Mouse (Mus musculus): ENCODE measurements around the gene Rab36. TPM values are rescaled to one million over a fixed set of nuclear protein-coding genes. Genes with fewer than 3 reads are reported as not detected.

The Rab36 gene
- total and polyA plus RNA-seq, 3 experiments, result not detected

DNA sequence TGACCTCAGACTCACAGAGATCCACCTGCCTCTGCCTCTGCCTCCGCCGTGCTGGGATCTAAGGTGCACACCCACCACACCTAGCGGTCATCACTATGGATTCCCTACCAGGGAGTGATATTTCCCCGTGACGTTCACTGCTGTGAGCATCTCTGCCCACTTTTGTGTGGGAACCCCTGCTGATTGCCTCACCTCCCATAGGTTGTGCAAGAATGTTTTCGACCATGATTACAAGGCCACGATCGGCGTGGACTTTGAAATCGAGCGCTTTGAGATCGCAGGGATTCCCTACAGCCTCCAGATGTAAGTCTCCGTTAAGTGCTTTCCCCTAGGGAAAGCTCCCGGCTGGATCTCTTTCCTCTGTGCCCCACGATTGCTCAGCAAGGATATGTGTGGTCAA, 9.0 kb downstream of the Rab36 start:
- no peak overlapping the region for H3K9ac ChIP-seq (ENCODE audit: control insufficient read depth, low read depth, low read length, poor library complexity, severe bottlenecking)
- no peaks in the 10 kb centered on the region for H3K27me3 ChIP-seq (ENCODE audit: control insufficient read depth in 1 of 2, insufficient read depth in 2 of 2, low read length in 2 of 2)
- no peak for TF ChIP-seq MAX (IDR thresholded peaks at IDR 0.05; ENCODE audit: low read length)
- no peak for TF ChIP-seq ETS1 (IDR thresholded peaks at IDR 0.05; ENCODE audit: low read depth, low read length)
- TF ChIP-seq CHD1 (IDR thresholded peaks at IDR 0.05; ENCODE audit: low read depth, low read length), result no peak
- no peak for TF ChIP-seq GATA1 (IDR thresholded peaks at IDR 0.05; ENCODE audit: low read depth, low read length)
- no peak for TF ChIP-seq RCOR1 (IDR thresholded peaks at IDR 0.05; ENCODE audit: low read depth, low read length)
- no peak for TF ChIP-seq TAL1 (IDR thresholded peaks at IDR 0.05; ENCODE audit: low read length)
- TF ChIP-seq CTCF (IDR thresholded peaks at IDR 0.05 in 2 of 3, conservative IDR thresholded peaks at IDR 0.05 in 1 of 3; ENCODE audit: control insufficient read depth in 1 of 3, insufficient read depth in 1 of 3, low read depth in 2 of 3, low read length in 3 of 3, poor library complexity in 1 of 3, severe bottlenecking in 1 of 3), result no peak
- TF ChIP-seq JUND (IDR thresholded peaks at IDR 0.05; ENCODE audit: low read depth, low read length), result no peak
- TF ChIP-seq MXI1 (IDR thresholded peaks at IDR 0.05; ENCODE audit: low read depth, low read length), result no peak
- no peak for TF ChIP-seq ZNF384 (IDR thresholded peaks at IDR 0.05; ENCODE audit: low read depth, low read length)
- TF ChIP-seq USF2 (IDR thresholded peaks at IDR 0.05; ENCODE audit: borderline replicate concordance in 1 of 2, insufficient read depth in 1 of 2, low read depth in 1 of 2, low read length in 2 of 2), result no peak
- TF ChIP-seq HCFC1 (IDR thresholded peaks at IDR 0.05; ENCODE audit: low read depth, low read length), result no peak
- no peak for TF ChIP-seq MAFK (IDR thresholded peaks at IDR 0.05; ENCODE audit: borderline replicate concordance, low read depth, low read length)
- no peak for TF ChIP-seq ZC3H11A (IDR thresholded peaks at IDR 0.05; ENCODE audit: low read depth, low read length)
- TF ChIP-seq UBTF (IDR thresholded peaks at IDR 0.05; ENCODE audit: borderline replicate concordance, insufficient read depth, low read depth, low read length), result no peak
- no peak for TF ChIP-seq ZMIZ1 (IDR thresholded peaks at IDR 0.05; ENCODE audit: low read depth, low read length)
- no peak overlapping the region for H3K4me3 ChIP-seq (ENCODE audit: control insufficient read depth in 1 of 2, insufficient read depth in 1 of 2, low read depth in 2 of 2, low read length in 2 of 2)
- no peaks in the 10 kb centered on the region for H3K36me3 ChIP-seq (ENCODE audit: control insufficient read depth in 1 of 2, insufficient read depth in 2 of 2, low read length in 2 of 2)
- H3K9me3 ChIP-seq (replicated peaks; ENCODE audit: insufficient read depth, low read length), result no peaks in the 10 kb centered on the region
- no peaks in the 10 kb centered on the region for H3K4me1 ChIP-seq (ENCODE audit: control insufficient read depth in 1 of 2, insufficient read depth in 2 of 2, low read length in 2 of 2)
- H3K27ac ChIP-seq (ENCODE audit: control insufficient read depth, low read depth, low read length), result no peak overlapping the region
- DNase-seq (ENCODE audit: low read depth, low spot score), result no peak
- no peaks in the 10 kb centered on the region for H3K79me2 ChIP-seq (ENCODE audit: control insufficient read depth, insufficient read depth, low read length, poor library complexity)

DNA sequence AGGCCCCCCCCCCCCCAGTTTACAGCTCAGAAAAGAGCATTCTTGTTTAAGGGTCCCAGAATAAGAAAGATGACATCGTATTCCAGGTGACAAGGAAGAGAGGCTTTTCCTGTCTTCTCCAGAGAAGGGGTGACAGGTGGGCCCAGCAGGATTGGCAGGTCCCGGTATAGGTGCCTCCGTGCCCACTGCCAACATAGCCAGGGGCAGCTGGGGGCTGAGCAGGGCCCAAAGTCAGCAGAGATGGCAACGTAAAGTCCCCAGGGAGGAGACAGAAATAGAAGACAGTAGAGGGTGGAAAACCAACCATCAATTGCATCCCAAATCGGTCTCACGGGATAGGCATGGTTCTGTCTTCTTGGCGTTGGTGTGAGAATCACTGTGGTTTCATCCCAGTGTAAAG, 11.9 kb downstream of the Rab36 start:
- no peaks in the 10 kb centered on the region for H3K36me3 ChIP-seq (ENCODE audit: control insufficient read depth in 1 of 2, insufficient read depth in 2 of 2, low read length in 2 of 2)
- no peaks in the 10 kb centered on the region for H3K27me3 ChIP-seq (ENCODE audit: control insufficient read depth in 1 of 2, insufficient read depth in 2 of 2, low read length in 2 of 2)
- no peak for DNase-seq (ENCODE audit: low read depth, low spot score)
- H3K79me2 ChIP-seq (ENCODE audit: control insufficient read depth, insufficient read depth, low read length, poor library complexity), result no peaks in the 10 kb centered on the region
- no peaks in the 10 kb centered on the region for H3K9me3 ChIP-seq (replicated peaks; ENCODE audit: insufficient read depth, low read length)
- H3K27ac ChIP-seq (ENCODE audit: control insufficient read depth, low read depth, low read length), result no peak overlapping the region
- no peak for TF ChIP-seq RCOR1 (IDR thresholded peaks at IDR 0.05; ENCODE audit: low read depth, low read length)
- TF ChIP-seq TAL1 (IDR thresholded peaks at IDR 0.05; ENCODE audit: low read length), result no peak
- TF ChIP-seq MAZ (IDR thresholded peaks at IDR 0.05; ENCODE audit: low read depth, low read length), result no peak
- no peak for TF ChIP-seq GABPA (IDR thresholded peaks at IDR 0.05; ENCODE audit: low read depth, low read length)
- H3K4me3 ChIP-seq (ENCODE audit: control insufficient read depth in 1 of 2, insufficient read depth in 1 of 2, low read depth in 2 of 2, low read length in 2 of 2), result no peak overlapping the region
- no peak overlapping the region for H3K9ac ChIP-seq (ENCODE audit: control insufficient read depth, low read depth, low read length, poor library complexity, severe bottlenecking)
- H3K4me1 ChIP-seq (ENCODE audit: control insufficient read depth in 1 of 2, insufficient read depth in 2 of 2, low read length in 2 of 2), result no peaks in the 10 kb centered on the region
